Mouse (Mus musculus): Measurements from ENCODE around the gene Camk1g. TPM values are rescaled to one million over a fixed set of nuclear protein-coding genes. Genes with fewer than 3 reads are reported as not detected.

The Camk1g gene
- polyA plus RNA-seq, 1 experiment: not detected

- TF ChIP-seq GATA1 (IDR thresholded peaks at IDR 0.05; ENCODE audit: low read length): no peak
These were observed 21.7 kb downstream of the Camk1g start for GRCm38 (mm10) chr1:193348261-193348962.

DNA sequence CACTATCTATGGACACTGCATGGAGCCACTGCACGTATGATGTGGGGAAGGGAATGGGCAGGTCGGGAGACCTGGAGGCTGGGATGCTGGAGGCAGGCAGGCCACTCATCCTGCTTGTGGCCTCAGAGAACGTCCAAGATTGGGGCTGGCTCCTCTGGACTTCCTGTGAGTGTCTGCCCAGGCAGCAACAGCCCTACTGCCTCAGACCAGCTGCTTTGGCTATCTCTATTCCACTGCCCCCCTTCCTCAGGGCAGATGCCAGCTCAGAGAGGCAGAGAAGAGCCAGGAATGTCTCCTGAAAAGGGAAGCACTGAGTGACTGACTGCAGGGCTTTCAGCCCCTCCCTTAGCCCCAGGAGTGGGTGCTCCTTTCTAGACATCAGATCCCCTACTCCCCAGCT lies 23.2 kb downstream of the Camk1g start:
- no peak for TF ChIP-seq GATA1 (IDR thresholded peaks at IDR 0.05; ENCODE audit: low read length)

- TF ChIP-seq GATA1 (IDR thresholded peaks at IDR 0.05; ENCODE audit: low read length): no peak
These were observed 25.1 kb downstream of the Camk1g start for GRCm38 (mm10) chr1:193344976-193345375.

DNA sequence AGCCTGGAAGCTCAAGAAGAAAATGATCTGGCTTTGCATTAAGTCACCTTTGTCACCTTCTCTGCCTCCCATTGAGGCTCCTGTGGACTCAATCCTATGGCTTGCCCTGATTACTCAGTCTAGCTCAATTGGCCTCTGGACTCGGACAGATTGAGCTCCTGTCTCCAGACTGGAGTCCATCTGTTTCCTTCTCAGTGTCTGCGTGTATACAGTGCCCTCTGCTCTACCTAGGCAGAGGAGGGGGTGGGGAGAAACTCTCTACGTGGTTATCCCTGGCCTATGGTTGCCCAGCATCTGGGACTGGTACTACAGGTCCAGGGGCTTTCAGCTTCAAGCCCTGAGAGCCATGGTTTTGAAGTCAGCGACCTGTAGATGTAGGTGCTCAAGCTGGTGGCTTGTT lies 26.2 kb downstream of the Camk1g start:
- no peak for TF ChIP-seq GATA1 (IDR thresholded peaks at IDR 0.05; ENCODE audit: low read length)

GRCm38 (mm10) chr1:193342198-193342946 lies 27.7 kb downstream of the Camk1g start:
- no peak for TF ChIP-seq GATA1 (IDR thresholded peaks at IDR 0.05; ENCODE audit: low read length)

DNA sequence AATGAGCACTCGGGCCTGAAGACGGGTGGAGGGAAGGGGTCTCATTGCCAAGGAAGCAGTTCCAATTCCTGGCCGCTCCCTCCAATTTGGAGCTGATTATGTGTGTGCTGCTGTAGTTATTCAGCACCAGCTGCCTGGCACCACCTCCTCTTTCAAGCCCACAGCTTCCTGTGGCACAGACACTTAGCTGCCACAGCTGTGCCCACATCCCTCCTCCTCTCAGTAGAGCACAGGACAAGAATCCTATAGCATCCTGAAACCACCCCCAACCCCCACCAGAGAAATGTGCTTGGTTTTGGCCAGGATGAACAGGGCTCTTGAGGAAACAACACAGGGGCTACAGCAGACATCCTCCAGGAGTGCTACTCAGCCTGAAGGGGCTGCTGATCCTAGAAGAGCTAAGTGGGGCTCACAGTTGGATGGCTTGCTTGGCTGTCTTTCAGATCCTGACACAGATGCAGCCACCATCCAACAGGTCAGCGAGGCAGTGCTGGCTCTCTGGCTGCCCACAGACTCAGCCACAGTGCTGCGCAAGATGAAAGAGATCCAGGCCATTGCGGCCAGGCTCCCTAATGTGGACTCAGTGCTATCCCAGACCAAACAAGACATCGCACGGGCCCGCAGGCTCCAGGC lies 31.6 kb downstream of the Camk1g start:
- no peak for TF ChIP-seq GATA1 (IDR thresholded peaks at IDR 0.05; ENCODE audit: low read length)

DNA sequence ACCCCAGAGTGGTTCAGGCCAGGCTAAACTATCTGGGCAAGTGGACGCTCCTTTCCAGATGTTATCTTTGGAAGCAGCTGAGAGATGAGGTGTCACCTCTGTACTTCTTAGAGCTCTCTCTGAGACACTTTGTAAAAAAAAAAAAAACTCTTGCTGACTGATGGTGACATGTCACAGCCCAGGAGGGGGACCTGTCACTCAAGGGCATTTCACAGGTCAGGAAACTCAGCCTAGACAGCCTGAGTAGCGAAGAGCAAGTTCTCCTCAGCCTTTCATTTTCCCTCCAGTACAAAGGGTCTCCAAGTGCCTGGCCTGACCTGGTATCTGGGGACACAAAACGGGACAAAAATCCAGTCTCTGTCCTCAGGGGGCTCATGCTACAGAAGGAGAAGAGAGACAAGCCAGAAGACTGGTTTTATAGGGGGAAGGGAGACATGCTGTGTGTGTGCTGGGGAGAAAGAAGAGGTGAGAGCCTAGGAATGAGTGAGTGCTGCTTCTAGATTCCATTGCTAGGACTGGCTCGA lies 32.2 kb downstream of the Camk1g start:
- no peak for TF ChIP-seq GATA1 (IDR thresholded peaks at IDR 0.05; ENCODE audit: low read length)

GRCm38 (mm10) chr1:193337018-193337321 lies 33.1 kb downstream of the Camk1g start:
- no peak for TF ChIP-seq GATA1 (IDR thresholded peaks at IDR 0.05; ENCODE audit: low read length)

DNA sequence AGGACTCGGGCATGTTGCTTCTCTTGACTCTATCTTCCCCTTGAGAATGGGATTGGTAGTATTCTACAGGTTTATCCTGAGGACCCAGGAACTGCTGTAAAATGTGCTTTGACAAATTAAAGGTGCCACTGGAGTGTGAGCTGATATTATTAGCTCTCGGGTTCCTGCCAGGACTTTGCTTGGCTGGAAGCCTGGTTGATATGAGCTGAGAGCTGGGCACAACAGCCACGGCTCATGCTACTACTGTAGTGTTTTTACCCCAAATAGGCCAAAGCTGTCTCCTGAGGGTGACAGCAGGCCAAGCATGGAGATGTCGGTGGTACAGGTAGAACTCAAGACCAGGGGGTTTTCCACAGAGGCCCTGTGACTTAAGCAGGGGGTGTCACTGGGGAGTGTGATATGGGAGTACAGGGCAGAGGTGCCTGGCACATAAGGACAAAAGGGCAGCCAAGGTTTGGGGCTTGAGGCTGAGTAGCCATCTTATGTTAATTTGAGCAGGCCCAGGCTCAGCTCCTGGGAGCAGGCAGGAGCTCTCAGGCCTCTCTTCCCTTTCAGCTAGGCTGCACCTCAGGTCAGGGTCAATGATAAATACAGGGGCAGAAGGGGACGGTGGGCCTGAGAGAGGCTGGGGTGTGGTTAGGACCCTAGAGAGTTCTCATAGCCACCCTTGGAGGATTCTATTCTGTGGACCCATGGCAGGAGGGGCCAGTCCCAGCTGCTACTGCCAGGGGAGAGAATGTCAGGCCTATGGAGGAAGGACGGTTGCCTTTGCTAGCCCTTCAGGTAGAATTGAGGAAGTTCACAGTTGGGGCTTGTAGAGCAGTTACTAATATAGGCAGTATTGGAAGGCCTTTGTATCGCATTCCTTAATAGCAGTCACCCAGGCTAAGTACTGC lies 33.7 kb downstream of the Camk1g start:
- no peak for TF ChIP-seq GATA1 (IDR thresholded peaks at IDR 0.05; ENCODE audit: low read length)

DNA sequence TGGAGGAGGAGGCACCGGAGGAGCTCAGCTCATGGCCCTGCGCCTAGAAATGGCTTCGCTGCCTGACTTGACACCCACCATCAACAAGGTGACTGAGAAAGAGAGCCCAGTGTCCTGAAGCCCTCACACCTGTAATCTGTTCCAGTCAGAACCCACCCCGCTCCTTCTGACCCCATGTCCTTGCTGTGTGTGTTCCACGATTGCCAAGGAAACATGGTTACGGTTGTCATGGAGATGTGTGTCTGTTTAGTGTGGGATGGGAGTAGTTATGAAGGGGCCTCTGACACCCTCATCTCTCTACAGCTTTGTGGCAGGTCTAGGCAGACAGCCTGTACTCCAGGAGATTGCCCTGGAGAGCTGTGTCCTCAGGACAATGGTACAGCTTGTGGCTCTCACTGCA lies 35.6 kb downstream of the Camk1g start:
- no peak for TF ChIP-seq GATA1 (IDR thresholded peaks at IDR 0.05; ENCODE audit: low read length)

- TF ChIP-seq GATA1 (IDR thresholded peaks at IDR 0.05; ENCODE audit: low read length): no peak
These were observed 36.3 kb downstream of the Camk1g start for GRCm38 (mm10) chr1:193333776-193334175.

DNA sequence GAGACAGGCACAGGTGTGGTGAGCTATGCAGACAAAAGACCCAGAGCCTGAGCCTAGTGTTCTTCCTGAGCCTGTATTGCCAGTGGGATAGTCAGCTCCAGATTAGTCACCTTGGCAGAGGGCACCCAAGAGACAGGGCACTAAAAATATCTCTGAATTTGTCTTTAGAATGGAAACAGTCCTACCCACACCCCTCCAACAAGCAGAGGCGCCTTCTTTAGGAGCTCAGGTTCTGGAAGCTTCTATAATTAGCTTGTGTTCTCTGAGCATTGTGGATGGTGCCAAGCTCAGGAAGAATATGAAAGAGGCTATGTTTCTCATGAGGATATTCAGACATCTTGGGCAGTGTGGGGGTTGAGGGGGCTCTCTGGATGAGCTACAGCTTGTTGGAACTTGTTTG lies 37.4 kb downstream of the Camk1g start:
- no peak for TF ChIP-seq GATA1 (IDR thresholded peaks at IDR 0.05; ENCODE audit: low read length)

GRCm38 (mm10) chr1:193332018-193332417 lies 38.1 kb downstream of the Camk1g start:
- TF ChIP-seq GATA1 (IDR thresholded peaks at IDR 0.05; ENCODE audit: low read length): no peak

DNA sequence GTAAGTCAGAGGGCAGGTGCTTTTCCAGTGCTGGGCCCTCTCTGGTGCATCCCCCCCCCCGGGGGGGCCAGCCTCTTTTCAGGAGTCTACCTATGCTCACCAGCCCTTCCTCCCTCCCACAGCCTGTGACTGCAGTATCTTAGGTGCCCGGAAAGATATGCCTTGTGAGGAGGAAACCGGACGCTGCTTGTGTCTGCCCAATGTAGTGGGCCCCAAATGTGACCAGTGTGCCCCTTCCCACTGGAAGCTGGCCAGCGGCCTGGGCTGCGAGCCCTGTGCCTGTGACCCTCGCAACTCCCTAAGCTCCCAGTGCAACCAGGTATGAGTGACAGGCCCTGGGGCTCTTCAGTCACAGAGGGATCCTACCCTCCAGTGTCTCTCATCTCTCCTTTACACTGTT lies 39.5 kb downstream of the Camk1g start:
- TF ChIP-seq GATA1 (IDR thresholded peaks at IDR 0.05; ENCODE audit: low read length): no peak

DNA sequence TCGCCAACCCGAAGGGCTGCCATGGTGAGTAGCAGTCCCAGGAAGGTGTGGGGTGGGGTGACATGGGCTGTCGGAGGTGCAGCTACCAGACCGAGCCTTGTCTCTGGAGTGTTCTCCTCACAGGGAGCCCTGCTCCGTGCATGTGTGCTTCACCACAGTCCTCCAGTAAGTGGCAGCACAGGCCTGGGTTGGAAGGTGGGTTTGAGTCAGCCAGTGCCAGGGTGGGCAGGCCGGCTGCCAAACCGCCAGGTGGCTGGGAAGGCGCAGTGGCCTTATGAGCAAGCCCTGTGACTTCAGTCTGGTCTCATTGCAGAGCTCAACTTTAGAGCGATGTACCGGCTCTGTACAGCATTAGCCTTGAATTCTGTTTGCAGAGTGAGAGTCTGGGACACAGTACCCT lies 39.9 kb downstream of the Camk1g start:
- no peak for TF ChIP-seq GATA1 (IDR thresholded peaks at IDR 0.05; ENCODE audit: low read length)
